Mouse (Mus musculus): ENCODE measurements at regions not wholly inside any gene's neighbourhood (a gene's known extent, or its start where the extent isn't known, plus 50 kb on each side); places are given as distances from the start of the nearest gene placed in this dataset.

DNA sequence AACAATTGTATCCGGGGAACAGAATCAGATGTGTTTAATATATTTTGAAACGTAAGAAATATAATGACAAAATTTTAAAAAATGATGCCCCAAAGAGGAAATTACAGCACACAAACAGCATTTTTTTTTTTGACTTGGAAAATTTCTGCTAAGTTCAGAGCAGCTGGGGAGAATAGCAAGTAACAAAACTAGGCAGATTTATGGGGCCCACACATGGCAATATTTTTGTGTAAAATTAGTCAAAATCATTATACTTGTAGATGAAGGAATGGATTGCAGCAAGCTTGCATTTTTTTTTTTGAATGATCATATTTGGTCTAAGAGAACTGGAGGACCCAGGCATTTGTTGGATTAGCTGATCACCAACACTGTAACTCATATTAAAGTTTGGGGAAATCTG lies 189.4 kb downstream of the Map2k6 start:
- peak; percentile 46 for DNase-seq (ENCODE audit: low read depth, low spot score)

DNA sequence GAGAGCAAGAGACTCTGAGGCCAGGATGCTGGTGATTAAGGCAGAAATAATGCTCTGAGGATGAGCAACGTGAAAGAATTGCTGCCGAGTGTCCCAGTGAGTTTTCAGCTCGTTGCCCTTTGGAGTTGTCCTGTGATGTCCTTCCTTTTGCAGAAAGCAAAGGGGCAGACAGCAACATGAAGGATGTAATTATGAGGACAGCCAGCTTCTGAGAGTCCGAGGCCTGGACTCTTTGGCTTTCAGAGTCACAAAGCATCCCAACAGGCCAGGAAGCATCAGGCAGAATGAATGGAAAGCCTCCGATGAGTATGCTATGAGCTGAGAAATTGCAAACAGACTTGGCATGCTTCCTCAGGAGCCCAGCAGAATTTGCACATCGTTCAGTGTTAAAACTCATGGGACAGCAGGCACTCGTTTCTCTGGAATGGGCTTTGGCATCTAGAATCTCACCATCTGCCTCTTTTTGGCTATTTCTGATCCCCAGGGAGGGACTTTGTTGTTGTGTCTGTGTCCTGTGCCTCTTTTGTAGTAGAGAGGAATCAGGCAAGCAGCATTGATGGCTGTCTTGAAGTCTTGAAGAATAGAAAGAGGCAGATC lies 196.4 kb downstream of the Map2k6 start:
- DNase-seq (ENCODE audit: low read depth, low spot score) = peak; percentile 57

GRCm38 (mm10) chr11:110605041-110605882 lies 206.3 kb downstream of the Map2k6 start:
- DNase-seq (ENCODE audit: low read depth, low spot score) = no peak

- no peak for DNase-seq (ENCODE audit: low read depth, low spot score)
Measured at GRCm38 (mm10) chr11:110609276-110609675, 210.4 kb downstream of the Map2k6 start.

DNA sequence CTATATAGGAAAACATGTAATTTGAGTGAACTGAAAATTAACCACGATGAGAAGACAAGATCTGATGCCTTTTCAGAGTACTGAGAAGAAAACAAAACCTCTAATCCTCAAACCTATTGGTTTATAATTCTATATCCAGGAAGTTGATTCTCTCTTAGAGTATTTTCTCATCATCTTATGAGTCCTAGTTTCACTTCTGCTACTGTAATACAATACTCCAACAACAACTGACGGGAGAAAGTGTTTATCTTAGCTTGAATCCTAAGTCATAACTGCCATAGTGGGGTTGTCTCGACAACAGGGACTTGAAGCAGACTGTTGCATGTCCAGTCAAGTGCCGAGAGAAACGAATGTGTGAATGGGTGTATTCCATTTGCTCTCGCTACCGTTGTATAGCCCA lies 211.9 kb downstream of the Map2k6 start:
- DNase-seq (ENCODE audit: low read depth, low spot score) = no peak

- no peak for DNase-seq (ENCODE audit: low read depth, low spot score)
Measured at GRCm38 (mm10) chr11:110632001-110632400, 233.1 kb downstream of the Map2k6 start.

- no peak for DNase-seq (ENCODE audit: low read depth, low spot score)
Measured at GRCm38 (mm10) chr11:110633351-110633750, 234.4 kb downstream of the Map2k6 start.

DNA sequence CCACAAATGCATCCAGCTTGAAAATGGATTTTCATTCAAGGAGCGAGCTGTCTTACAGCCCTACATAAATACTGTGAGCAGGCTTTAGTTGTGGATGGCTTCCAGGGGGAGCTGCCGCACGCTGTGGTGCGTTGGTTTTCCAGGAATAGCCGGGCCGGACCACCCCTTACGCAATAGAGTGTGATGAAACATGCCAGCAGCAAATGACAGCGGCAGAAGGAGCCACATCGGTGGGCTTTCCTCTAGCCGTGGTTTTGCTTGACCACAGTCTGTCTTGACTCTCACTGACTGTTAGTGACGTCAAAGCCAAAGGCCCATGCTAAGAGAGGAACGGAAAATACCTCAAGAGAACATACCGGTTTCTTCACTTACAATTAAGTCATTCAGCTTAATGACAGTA lies 243.6 kb downstream of the Map2k6 start:
- DNase-seq (ENCODE audit: low read depth, low spot score) = no peak

- no peak for DNase-seq (ENCODE audit: low read depth, low spot score)
Measured at GRCm38 (mm10) chr11:110649575-110650210, 250.8 kb downstream of the Map2k6 start.

- DNase-seq (ENCODE audit: low read depth, low spot score) = no peak
Measured at GRCm38 (mm10) chr11:110652068-110652467, 253.1 kb downstream of the Map2k6 start.

GRCm38 (mm10) chr11:110656524-110657156 lies 257.7 kb downstream of the Map2k6 start:
- no peak for DNase-seq (ENCODE audit: low read depth, low spot score)

DNA sequence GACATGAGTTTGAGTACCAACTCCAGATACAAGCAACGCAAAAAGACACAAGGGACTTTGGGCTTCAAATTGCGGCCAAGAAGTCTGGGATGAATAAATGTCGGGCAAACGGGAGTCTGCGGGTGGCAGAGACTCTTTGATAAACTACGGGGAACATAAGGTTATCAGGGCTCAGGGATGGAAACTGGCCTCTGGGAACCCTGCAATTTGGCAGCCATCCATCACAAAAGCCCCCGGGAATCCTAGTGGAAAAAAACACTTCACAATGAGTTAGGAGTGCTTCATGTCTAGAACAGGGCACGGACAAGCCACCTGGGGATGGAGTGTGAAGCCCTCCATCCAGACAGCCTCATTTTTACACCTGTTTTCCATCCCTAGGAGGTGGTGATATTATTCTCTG lies 258.9 kb downstream of the Map2k6 start:
- DNase-seq (ENCODE audit: low read depth, low spot score) = no peak

GRCm38 (mm10) chr11:110670626-110671508 lies 271.9 kb downstream of the Map2k6 start:
- DNase-seq (ENCODE audit: low read depth, low spot score) = no peak

GRCm38 (mm10) chr11:110672941-110673340 lies 274.0 kb downstream of the Map2k6 start:
- no peak for DNase-seq (ENCODE audit: low read depth, low spot score)

- DNase-seq (ENCODE audit: low read depth, low spot score) = no peak
Measured at GRCm38 (mm10) chr11:110692824-110693223, 275.0 kb upstream of the Kcnj16 start.

GRCm38 (mm10) chr11:110697067-110697466 lies 270.8 kb upstream of the Kcnj16 start:
- no peak for DNase-seq (ENCODE audit: low read depth, low spot score)

DNA sequence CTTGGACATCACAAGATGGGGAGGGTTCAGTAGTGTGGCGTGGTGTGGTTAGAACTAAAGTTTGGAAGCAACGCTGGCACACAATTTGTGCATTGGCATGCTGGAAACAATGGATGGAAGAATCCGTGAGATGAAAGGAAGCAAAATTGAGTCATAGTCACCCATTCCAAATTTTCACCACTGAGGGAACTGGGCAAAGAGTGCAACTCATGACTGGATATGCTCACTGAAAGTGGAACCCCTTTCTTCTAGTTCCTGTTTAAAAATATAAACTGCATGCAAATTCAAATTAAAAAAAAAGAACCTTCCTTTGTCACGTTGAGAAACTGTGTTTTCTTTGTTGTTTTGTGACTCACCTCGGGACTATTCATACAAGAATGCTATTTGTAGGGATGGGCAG lies 269.5 kb upstream of the Kcnj16 start:
- no peak for DNase-seq (ENCODE audit: low read depth, low spot score)

DNA sequence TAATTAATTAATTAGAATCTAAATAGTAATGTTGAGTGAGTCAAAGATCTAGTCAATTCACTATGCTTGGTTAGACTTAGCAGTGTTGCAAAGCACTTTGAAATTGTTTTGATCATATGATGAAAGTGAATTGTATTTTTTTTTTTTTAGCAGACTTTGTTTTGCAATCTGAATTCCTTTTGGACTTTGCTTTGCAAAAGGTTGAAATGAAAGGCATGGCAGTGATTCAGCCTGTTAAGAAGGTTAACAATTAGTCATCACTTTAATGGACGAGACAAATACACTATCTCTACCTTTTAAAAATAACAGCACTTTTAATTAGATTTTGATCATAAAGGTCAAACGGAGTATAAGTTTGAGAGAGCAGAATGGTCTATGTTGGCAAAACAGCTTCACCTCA lies 266.9 kb upstream of the Kcnj16 start:
- DNase-seq (ENCODE audit: low read depth, low spot score) = no peak

- no peak for DNase-seq (ENCODE audit: low read depth, low spot score)
Measured at GRCm38 (mm10) chr11:110702119-110702518, 265.7 kb upstream of the Kcnj16 start.

GRCm38 (mm10) chr11:110703511-110703910 lies 264.3 kb upstream of the Kcnj16 start:
- no peak for DNase-seq (ENCODE audit: low read depth, low spot score)

DNA sequence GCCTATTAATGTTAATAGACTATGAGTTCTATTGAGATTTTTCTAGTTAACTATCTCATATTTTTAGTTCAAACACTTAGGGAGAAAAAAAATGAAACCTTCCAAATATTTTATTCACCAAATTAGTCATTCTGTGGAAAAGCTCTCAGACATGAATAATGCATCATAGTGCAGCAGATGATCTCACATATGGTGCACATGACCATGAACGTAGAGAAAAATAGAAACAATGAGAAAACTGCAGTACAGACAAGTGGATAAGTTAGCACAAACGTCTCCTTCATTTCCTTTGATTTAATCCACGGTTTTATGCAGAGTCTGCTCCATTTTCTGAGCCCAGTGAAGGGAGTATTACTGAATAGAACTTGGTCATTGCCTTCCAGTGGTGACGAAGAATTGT lies 260.5 kb upstream of the Kcnj16 start:
- peak; percentile 65 for DNase-seq (ENCODE audit: low read depth, low spot score)
